Mouse (Mus musculus) liver, adult 2 months (tissue): ENCODE measurements around the gene Serpina3m.
A peak's percentile ranks its signal among the peaks of the same experiment; 100 is the strongest.
"Not testable (repeated sequence)": the region's sequence is repeated elsewhere in the genome, so short reads cannot be mapped to it uniquely, and the experiment has no call there.

Source experiments
- CTCF ChIP-seq: fragments of 200-500 bp; IDR thresholded peaks from 2 replicates; pipeline ENCODE4 v1.5.1; 2011; ENCODE audit warnings: low read depth, low read length, control low read depth
- POLR2A ChIP-seq: fragments of 200-500 bp; IDR thresholded peaks from 2 replicates; pipeline ENCODE4 v1.6.1; 2011; ENCODE audit warnings: low read length, control low read depth; ENCODE audit not compliant: insufficient read depth; ENCODE audit errors: extremely low read depth

GRCm38 (mm10) chr12:104351812-104352211, 13.5 kb downstream of the Serpina3m start:
- peak; percentile 72 for TF ChIP-seq CTCF
- TF ChIP-seq POLR2A = not testable (repeated sequence)
